Mouse (Mus musculus): ENCODE data around the gene Pex6. TPM values are rescaled to one million over a fixed set of nuclear protein-coding genes. Genes with fewer than 3 reads are reported as not detected.

The Pex6 gene
- polyA plus RNA-seq, 1 experiment: 43.4 TPM

DNA sequence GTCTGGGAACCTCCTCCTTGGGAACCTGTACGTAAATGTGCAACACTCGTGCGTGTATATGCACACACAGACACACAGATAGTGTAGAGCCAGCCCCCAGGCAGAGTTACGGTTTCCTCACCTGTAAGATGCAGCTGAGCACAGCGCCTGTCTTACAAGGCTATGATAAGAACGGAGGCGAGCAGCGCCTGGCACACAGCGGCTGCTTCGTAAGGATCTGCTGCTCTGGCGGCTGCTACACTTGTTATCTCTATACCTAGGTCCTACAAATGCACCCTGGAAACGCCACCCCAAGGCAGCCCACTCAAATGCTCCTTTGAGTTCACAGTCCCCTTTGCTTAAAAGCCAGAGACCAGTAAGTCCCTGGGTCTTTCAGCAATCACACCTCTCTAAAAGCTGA is 20.6 kb upstream of the Pex6 start:
- no peak for TF ChIP-seq GATA1 (IDR thresholded peaks at IDR 0.05; ENCODE audit: low read length)

DNA sequence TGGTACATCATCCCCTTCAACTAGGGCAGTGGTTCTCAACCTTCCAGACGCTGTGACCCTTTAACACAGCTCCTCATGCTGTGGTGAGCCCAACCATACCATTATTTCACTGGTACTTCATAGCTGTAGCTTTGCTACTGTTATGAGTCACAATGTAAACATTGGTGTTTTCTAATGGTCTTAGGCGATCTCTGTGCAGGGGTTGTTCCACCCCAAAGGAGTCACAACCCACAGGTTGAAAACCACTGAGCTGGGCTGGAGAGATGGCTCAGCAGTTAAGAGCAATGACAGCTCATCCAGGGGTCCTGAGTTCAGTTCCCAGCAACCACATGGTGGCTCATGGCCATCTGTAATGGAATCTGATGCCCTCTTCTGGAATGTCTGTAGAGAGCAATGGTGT is 19.9 kb upstream of the Pex6 start:
- TF ChIP-seq GATA1 (IDR thresholded peaks at IDR 0.05; ENCODE audit: low read length): no peak

DNA sequence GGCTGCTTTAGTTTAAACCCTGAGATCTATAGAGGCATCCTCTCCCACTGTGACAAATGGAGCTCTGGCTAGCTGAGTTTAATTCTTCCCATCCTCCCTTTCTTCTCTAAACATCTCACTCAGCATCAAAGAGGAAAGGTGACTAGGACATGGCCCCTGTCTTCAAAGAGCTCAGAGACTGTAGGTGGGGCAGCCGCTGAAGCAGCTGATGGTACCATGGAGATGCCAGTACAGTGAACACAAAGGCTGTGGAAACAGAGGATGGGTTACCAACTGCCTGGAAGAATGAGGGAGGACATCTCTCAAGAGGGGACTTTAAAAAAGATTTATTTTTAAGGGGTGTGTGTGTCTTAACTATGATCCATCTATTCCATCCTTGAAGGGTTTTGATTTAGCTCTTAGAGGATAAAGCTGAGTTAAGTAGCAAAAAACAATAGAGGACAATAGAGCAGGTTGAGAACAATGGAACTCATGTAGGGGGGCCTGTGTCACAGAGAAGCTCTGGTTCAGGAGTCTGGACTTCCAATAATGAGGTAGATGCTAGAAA is 16.7 kb upstream of the Pex6 start:
- TF ChIP-seq GATA1 (IDR thresholded peaks at IDR 0.05; ENCODE audit: low read length): no peak

DNA sequence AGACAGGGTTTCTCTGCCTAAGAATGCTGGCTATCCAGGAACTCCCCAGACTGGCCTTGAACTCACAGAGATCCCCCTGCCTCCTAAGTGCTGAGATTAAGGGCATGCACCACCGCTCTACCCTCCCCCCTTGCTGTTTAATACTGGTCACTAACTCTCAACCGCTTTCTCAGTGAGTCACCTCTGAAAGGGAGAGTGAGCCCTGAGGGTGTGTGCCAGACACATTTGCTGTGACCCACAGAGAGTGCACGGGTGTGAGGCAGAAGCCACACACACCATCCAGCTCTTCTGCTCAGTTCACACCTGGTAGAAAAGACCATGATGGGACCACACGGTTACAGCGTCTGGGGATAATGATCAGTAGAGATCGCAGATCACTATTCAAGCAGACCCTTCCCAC is 12.7 kb upstream of the Pex6 start:
- TF ChIP-seq GATA1 (IDR thresholded peaks at IDR 0.05; ENCODE audit: low read length): no peak

DNA sequence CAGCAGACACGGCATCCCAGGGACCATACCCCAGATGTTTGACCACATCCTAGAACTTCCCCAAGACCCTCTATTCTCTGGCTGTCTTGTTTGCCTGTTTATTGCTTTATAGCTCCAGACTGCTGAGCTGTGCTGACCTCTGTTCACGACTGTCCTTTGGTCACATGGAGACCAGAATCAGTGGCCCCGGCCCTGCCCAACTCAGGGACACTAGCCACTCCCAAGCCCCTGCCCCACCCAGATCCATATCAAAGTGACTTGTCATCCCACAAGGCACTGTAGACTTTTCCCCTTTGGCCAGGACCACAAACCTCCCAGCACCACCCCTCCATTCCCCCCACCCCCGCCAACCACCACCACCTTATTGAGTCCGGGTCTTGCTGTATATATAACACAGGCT is 12.0 kb upstream of the Pex6 start:
- no peak for TF ChIP-seq GATA1 (IDR thresholded peaks at IDR 0.05; ENCODE audit: low read length)

DNA sequence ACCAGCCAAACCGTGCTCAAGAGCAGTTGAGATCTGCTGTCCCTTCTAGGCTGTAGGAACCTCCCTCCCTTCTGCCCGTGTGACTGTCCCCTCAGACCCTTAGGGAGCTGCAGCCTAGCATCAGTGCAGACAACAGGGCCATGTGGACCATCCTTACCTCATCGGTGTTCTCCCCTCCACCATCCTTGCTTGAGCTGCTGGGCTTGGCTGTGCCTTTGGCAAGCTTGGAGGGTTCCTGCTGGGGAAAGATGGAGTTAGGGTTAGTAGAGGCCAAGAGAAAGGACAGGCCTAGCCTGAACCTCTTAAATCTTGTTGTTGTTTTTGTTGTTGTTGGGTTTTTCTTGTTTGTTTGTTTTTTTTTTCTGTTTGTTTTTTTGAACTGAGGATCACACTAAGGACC is 11.4 kb upstream of the Pex6 start:
- TF ChIP-seq GATA1 (IDR thresholded peaks at IDR 0.05; ENCODE audit: low read length): no peak

DNA sequence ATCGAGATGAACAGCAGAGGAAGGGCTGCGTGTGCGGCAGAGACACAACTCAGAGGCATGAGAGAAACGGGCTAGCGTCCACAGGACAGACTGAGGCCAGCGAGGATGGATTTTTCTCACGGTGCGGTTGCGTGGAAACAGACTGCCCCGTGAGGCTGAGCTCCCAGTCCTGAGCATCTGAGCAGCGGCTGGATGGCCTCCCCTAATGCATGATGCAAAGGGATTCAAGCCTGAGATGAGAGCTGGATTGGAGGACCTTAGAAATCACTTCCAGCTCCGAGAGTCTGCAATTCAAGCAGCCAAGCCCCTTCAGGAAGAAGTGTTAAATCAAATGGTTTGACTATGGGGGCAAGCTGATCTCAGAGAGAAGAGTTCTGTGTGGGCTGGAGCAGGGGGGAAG is 9.8 kb upstream of the Pex6 start:
- TF ChIP-seq GATA1 (IDR thresholded peaks at IDR 0.05; ENCODE audit: low read length): no peak

DNA sequence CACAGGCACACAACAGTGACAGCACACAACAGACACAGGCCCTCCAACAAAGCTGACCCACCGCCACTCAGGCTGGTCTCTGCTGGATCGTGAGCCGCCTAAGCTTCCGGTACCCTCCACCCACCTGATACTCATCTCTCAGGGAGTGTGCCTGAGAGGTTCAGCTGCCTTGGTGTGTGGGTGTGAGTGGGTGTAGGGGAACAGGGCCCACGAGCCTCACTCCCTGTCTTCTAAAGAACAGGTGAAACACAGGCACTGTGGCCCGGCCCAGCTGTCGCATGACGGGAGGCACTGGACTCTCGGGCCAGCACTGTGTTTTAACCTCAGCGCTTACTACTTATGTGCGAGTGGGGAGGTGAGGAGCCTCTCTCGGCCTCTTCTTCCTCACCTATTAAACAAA is 9.2 kb upstream of the Pex6 start:
- no peak for TF ChIP-seq GATA1 (IDR thresholded peaks at IDR 0.05; ENCODE audit: low read length)

DNA sequence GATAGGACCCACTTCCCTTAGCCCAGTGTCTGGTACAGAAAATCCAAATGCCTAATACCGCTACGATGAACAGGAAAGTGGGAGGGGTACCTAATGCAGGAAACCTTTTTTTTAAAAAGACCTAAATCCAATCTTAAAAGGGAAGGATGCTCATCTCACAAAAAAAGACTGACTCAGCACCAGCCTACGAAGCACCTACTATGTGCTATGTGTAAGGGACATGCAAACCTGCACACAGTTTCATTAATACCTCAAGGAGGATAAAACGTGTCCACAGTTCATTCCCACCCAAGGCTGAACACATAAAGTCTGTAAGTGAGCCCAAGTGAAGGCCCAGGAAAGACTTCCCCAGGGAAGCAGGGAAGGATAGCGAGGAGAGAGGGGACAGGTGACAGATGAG is 8.8 kb upstream of the Pex6 start:
- no peak for TF ChIP-seq GATA1 (IDR thresholded peaks at IDR 0.05; ENCODE audit: low read length)

DNA sequence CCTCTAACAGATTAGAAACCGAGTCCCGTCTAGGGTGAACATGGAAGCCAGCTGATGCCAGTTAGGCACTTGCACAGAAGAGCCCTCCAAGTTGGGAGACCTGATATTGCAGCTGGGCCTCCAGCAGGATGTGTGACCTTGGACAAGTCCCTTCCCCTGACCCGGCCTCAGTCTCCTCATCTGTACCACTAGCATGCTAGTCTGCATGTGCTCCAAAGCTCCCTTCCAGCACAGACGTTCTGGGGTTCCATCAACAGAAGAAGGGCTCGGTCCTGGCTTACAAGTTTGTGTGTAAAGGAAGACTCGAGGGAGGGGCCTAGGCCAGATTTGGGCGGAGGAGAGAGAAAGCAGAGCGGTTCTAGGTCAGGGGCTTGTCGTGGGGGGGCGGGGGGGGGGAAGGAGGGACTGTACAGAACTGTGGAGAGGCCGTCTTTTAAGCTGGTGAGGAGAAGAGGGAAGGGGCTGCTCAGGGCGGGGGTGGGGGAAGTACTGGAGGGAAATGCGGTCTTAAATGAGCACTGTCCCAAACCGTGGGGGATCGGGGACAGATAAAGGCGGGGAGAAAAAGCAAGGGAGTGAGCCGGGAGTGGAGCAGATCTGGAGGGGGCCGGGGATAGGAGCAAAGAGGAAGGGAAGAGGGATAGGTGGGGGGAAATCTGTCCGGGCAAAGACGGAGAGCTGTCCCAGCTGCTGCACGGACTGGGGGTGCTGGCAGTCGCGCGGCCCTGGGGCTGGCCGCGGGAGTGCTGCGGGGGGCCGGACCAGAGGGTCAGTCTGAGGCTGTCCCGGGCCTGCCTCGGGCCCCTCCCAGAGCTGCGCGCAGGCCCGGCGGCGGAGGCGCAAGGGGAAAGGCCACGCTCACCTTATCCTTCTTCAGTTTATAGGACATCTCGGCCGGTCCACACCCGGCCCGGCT is 7.0 kb upstream of the Pex6 start:
- TF ChIP-seq GATA1 (IDR thresholded peaks at IDR 0.05; ENCODE audit: low read length): no peak

DNA sequence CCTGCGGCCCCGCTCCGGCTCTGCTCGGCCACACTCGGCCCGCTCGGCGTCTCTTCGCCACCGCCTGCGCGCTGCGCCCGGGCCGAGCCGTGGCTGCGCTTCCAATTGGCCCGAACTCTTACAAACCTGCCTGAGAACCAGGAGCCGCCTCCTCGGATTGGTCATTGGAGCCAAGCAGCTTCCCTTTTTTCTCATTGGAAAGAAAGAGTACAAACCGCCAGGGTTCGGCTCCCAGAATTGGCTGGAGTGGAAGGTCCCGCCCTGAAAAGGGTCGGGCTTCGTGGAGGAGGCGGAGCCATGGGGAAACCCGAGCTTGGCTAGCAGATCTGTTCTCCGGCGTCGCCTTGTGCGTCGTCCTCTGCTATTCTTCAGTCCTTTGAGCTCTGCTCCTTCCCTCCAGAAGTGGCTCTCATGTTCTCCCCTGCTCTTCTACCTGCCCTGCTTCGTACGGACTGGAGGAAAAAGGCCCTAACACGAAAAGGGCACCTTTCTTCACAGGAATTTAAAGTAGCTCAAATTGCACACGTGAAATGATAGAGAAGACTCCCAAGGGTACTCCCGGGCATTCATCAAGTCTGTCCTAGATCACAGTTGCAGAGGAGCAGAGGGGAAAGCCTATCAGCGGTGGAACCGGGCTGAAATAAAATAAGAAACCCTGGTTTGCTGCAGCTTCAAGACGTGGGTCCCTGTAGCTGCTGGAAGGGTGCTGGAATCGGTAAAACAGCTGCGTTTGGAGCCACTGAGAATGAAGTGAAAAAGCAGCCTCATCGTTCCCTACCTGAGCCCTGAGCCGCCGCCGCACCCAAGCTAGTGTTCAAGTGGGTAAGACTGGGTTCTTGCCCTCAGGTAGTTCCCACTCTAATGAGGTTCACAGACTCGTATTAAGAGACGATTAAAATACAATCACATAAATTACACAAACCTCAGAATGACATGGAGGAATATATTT is 6.1 kb upstream of the Pex6 start, which contains the start of gene Ppp2r5d:
Gene Ppp2r5d (minus strand): TSS at position 225 of the 949 bp plus-strand sequence.
- no peak for TF ChIP-seq GATA1 (IDR thresholded peaks at IDR 0.05; ENCODE audit: low read length)

DNA sequence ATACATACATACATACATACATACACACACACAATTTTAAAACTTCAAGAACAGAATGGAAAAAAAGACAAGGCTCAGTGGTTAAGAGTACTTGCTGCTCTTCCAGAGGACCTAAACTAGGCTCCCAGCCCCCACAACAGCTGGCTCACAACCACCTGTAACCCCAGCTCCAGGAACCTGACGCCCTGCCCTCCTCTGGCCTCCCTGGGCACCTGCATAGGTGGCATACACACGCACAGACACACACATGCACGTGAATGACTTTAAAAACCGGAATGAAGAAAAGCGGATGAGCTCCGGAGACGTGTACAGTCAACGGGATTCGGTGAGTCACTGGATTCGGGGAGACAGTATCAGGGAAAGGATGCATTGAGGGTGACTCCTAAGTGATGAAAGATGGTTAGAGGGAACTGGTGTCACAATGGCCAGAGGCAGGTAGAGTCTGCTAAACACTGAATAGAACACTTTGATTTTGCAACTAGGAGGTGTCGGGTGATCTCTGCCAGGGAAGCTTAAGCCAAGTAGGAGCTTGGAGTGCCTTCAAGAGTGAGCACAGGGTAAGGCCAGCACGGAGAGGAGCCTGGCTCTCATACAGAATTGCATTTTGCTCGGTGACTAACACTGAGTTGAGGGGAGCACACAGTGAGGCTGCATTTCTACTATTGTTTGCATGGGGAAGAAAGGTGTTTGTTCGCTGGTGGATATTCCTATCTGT is 4.7 kb upstream of the Pex6 start:
- no peak for TF ChIP-seq GATA1 (IDR thresholded peaks at IDR 0.05; ENCODE audit: low read length)

DNA sequence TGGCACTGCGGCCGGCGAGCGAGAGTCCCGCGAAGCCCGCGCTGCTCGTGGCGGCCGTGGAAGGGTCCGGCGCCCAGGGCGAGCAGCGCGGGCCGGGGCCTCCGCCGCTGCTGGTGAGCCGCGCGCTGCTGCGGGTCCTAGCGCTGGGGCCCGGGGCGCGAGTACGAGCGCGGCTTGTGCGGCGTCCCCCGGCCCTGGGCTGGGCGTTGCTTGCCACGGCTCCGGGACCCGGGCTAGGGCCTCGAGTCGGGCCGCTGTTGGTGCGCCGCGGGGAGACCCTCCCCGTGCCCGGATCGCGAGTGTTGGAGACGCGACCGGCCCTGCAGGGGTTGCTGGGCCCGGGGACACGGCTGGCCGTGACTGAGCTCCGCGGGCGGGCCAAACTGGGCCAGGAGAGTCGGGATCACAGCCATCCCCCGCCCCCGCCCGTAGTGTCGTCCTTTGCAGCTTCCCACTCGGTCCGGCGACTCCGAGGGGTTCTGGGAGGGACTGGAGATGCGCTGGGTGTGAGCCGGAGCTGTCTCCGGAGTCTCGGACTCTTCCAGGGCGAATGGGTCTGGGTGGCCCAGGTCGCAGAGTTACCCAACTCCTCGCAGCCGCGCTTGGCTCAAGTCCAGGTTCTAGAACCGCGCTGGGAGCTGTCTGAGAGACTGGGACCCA is 479 bp downstream of the Pex6 start:
- no peak for TF ChIP-seq GATA1 (IDR thresholded peaks at IDR 0.05; ENCODE audit: low read length)

DNA sequence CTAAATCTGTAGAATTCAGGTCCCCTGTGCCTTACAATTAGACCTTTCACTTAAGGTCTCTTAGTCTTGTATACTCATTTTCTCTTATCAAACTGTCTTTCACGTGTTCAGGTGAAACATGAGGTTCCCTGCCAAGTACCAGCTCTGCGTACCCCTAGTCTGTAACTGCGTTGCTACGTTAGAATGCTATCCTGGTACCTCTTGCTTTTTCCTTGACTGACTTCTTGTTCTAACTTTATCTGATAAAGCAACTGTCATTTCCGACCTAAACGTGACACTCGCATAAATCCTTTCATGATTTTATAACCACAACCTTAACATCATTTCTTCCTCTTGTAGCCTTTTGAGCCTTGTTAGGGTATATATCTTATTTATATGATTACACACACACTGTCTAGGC is 1.2 kb downstream of the Pex6 start:
- TF ChIP-seq GATA1 (IDR thresholded peaks at IDR 0.05; ENCODE audit: low read length): no peak

DNA sequence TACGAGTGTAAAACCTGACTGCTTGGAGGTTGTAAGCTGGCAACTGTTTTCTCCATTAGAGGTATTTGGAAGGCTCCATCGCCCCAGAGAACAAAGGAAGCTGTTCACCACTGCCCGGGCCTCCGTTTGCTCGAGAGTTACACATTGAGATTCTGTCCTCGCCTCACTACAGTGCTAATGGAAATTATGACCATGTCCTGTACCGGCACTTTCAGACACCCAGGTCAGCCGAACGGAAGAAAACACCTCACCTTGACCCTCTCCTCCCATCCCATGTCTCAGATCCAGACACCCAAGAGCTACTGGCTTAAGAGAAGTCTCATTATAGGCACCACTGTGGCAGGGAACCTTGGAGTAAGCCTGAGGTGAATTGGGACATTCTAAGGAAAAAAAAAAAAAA is 2.6 kb downstream of the Pex6 start:
- TF ChIP-seq GATA1 (IDR thresholded peaks at IDR 0.05; ENCODE audit: low read length): no peak

Measured in G1E-ER4 (cell line).